Mouse (Mus musculus) G1E (cell line): Measurements from ENCODE around the gene Zfp13.

Experiments used
- CTCF ChIP-seq: IDR thresholded peaks from 2 replicates; pipeline ENCODE4 v1.5.1; 2012; ENCODE audit warnings: low read depth, low read length, inconsistent platforms, mixed read lengths
- GATA1 ChIP-seq: IDR thresholded peaks from 2 replicates; pipeline ENCODE4 v1.6.1; 2012; ENCODE audit warnings: borderline replicate concordance, low read length, inconsistent platforms, mixed read lengths
- GATA2 ChIP-seq: IDR thresholded peaks from 2 replicates; pipeline ENCODE4 v1.6.1; 2012; ENCODE audit warnings: low read depth, low read length, inconsistent platforms, borderline replicate concordance
- TAL1 ChIP-seq: conservative IDR thresholded peaks from 2 replicates; pipeline ENCODE4 v1.6.1; 2012; ENCODE audit warnings: low read depth, low read length, inconsistent platforms, mixed read lengths

DNA sequence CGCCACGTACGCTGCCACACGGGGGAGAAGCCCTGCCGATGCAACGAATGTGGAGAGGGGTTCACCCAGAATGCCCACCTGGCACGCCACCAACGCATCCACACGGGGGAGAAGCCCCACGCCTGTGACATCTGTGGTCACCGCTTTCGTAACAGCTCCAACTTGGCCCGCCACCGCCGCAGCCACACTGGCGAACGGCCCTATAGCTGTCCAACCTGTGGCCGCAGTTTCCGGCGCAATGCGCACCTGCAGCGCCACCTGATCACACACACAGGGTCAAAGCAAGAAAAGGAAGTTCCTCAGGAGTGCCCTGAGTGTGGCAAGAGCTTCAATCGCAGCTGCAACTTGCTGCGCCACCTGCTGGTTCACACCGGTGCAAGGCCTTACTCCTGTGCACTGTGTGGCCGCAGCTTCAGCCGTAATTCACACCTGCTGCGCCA is 11.1 kb upstream of the Zfp13 start:
- peak; percentile 40; the same call in 1 of the 2 replicates for TF ChIP-seq CTCF
- TF ChIP-seq GATA2, result no peak
- TF ChIP-seq TAL1, result no peak
- TF ChIP-seq GATA1, result no peak
